Mouse (Mus musculus): ENCODE data around the gene Tcte2.

GRCm38 (mm10) chr17:13742334-13742733 is 19.3 kb downstream of the Tcte2 start:
- TF ChIP-seq CTCF (IDR thresholded peaks at IDR 0.05; ENCODE audit: extremely low read depth, insufficient read length, insufficient replicate concordance, low read depth, low read length) = no peak
- no peak for TF ChIP-seq POLR2A (IDR thresholded peaks at IDR 0.05; ENCODE audit: low read depth, low read length)
